Mouse (Mus musculus): ENCODE results near the gene Hnrnpab. TPM values are rescaled to one million over a fixed set of nuclear protein-coding genes. Genes with fewer than 3 reads are reported as not detected.

The Hnrnpab gene
- 273 and 282 TPM in 2 replicates for polyA plus RNA-seq (2015; fragmentation: Nextera tagmentation; extraction: Ambion mirVana)

GRCm38 (mm10) chr11:51606447-51607095 is at the start of gene Hnrnpab:
TSS of gene Hnrnpab (minus strand) at chr11:51606847.
- Histone ChIP-seq H3K4me2 (peak within 1 kb of the TSS; percentile 98), H3K4me3 (peak within 1 kb of the TSS; percentile 96), H3K36me3 (peaks cover 41% of the 10 kb centered on the region), H3K9ac (peak within 1 kb of the TSS; percentile 100), H3K27ac (replicated peaks) (peak within 1 kb of the TSS; percentile 95), H3K27me3 (replicated peaks) (no peaks in the 10 kb centered on the region), H3K9me3 (no peaks in the 10 kb centered on the region), H3K4me1 (peaks cover 46% of the 10 kb centered on the region)
- under 1% methylated on average over 91 of the region's 91 CpGs for WGBS
- peak; percentile 85 for ATAC-seq (ENCODE audit: extremely low read depth, insufficient number of reproducible peaks, low FRiP score, low TSS enrichment)

GRCm38 (mm10) chr11:51654891-51655290 is 48.2 kb upstream of the Hnrnpab start:
- Histone ChIP-seq H3K4me2 (no peak overlapping the region), H3K4me1 (peaks cover 16% of the 10 kb centered on the region), H3K9ac (no peak overlapping the region), H3K4me3 (no peak overlapping the region), H3K27me3 (replicated peaks) (peaks cover 4% of the 10 kb centered on the region), H3K9me3 (no peaks in the 10 kb centered on the region), H3K36me3 (no peaks in the 10 kb centered on the region), H3K27ac (replicated peaks) (no peak overlapping the region)
- ATAC-seq (ENCODE audit: extremely low read depth, insufficient number of reproducible peaks, low FRiP score, low TSS enrichment), result no peak
- WGBS, result 87% methylated on average over 3 of the region's 3 CpGs

GRCm38 (mm10) chr11:51653736-51654135 is 47.1 kb upstream of the Hnrnpab start:
- 77% methylated on average over 6 of the region's 6 CpGs for WGBS
- H3K9me3 ChIP-seq, result no peaks in the 10 kb centered on the region
- no peaks in the 10 kb centered on the region for H3K36me3 ChIP-seq
- no peak overlapping the region for H3K4me2 ChIP-seq
- H3K4me3 ChIP-seq, result no peak overlapping the region
- no peak overlapping the region for H3K27ac ChIP-seq (replicated peaks)
- no peak overlapping the region for H3K9ac ChIP-seq
- no peak for ATAC-seq (ENCODE audit: extremely low read depth, insufficient number of reproducible peaks, low FRiP score, low TSS enrichment)
- H3K27me3 ChIP-seq (replicated peaks), result peaks cover 14% of the 10 kb centered on the region
- peaks cover 22% of the 10 kb centered on the region for H3K4me1 ChIP-seq

GRCm38 (mm10) chr11:51652889-51653418 is 46.3 kb upstream of the Hnrnpab start:
- no peak overlapping the region for H3K9ac ChIP-seq
- no peak overlapping the region for H3K4me2 ChIP-seq
- no peaks in the 10 kb centered on the region for H3K36me3 ChIP-seq
- peaks cover 21% of the 10 kb centered on the region for H3K4me1 ChIP-seq
- H3K27me3 ChIP-seq (replicated peaks), result peaks cover 14% of the 10 kb centered on the region
- 84% methylated on average over 4 of the region's 4 CpGs for WGBS
- H3K9me3 ChIP-seq, result no peaks in the 10 kb centered on the region
- H3K4me3 ChIP-seq, result no peak overlapping the region
- no peak for ATAC-seq (ENCODE audit: extremely low read depth, insufficient number of reproducible peaks, low FRiP score, low TSS enrichment)
- H3K27ac ChIP-seq (replicated peaks), result no peak overlapping the region

GRCm38 (mm10) chr11:51650691-51651515 is 44.3 kb upstream of the Hnrnpab start, which contains the start of the genes N4bp3 and D930048N14Rik:
TSS of gene N4bp3 (minus strand) at chr11:51650842.
TSS of gene D930048N14Rik (plus strand) at chr11:51650954.
- peak within 1 kb of the TSS; percentile 20; the same call in 1 of the 2 replicates for H3K27ac ChIP-seq (replicated peaks)
- H3K4me2 ChIP-seq, result peak within 1 kb of the TSS; percentile 77
- peak within 1 kb of the TSS; percentile 84 for H3K9ac ChIP-seq
- H3K36me3 ChIP-seq, result no peaks in the 10 kb centered on the region
- peaks cover 30% of the 10 kb centered on the region for H3K4me1 ChIP-seq
- WGBS, result 2% methylated on average over 70 of the region's 70 CpGs
- peaks cover 16% of the 10 kb centered on the region for H3K27me3 ChIP-seq (replicated peaks)
- H3K4me3 ChIP-seq, result peak within 1 kb of the TSS; percentile 65
- ATAC-seq (ENCODE audit: extremely low read depth, insufficient number of reproducible peaks, low FRiP score, low TSS enrichment), result peak; percentile 53; the same call in 1 of the 2 replicates
- no peaks in the 10 kb centered on the region for H3K9me3 ChIP-seq

GRCm38 (mm10) chr11:51650261-51650660 is 43.6 kb upstream of the Hnrnpab start:
- under 1% methylated on average over 27 of the region's 30 CpGs for WGBS
- Histone ChIP-seq H3K4me1 (peaks cover 34% of the 10 kb centered on the region), H3K27ac (replicated peaks) (no peak overlapping the region), H3K4me3 (peak overlapping the region; percentile 65), H3K27me3 (replicated peaks) (peaks cover 21% of the 10 kb centered on the region), H3K9me3 (no peaks in the 10 kb centered on the region), H3K9ac (peak overlapping the region; percentile 84), H3K4me2 (peak overlapping the region; percentile 77), H3K36me3 (peaks cover 4% of the 10 kb centered on the region)
- no peak for ATAC-seq (ENCODE audit: extremely low read depth, insufficient number of reproducible peaks, low FRiP score, low TSS enrichment)

- ATAC-seq (ENCODE audit: extremely low read depth, insufficient number of reproducible peaks, low FRiP score, low TSS enrichment), result no peak
- 6% methylated on average over 7 of the region's 7 CpGs for WGBS
- Histone ChIP-seq H3K9me3 (no peaks in the 10 kb centered on the region), H3K4me1 (peaks cover 34% of the 10 kb centered on the region), H3K9ac (peak overlapping the region; percentile 84), H3K4me2 (peak overlapping the region; percentile 77), H3K27ac (replicated peaks) (peak overlapping the region; percentile 20; the same call in 1 of the 2 replicates), H3K4me3 (peak overlapping the region; percentile 65), H3K36me3 (peaks cover 7% of the 10 kb centered on the region), H3K27me3 (replicated peaks) (peaks cover 24% of the 10 kb centered on the region)
These were observed 43.2 kb upstream of the Hnrnpab start for GRCm38 (mm10) chr11:51649889-51650199.

GRCm38 (mm10) chr11:51649111-51649888 is 42.7 kb upstream of the Hnrnpab start:
- Histone ChIP-seq H3K9ac (peak overlapping the region; percentile 84), H3K4me1 (peaks cover 34% of the 10 kb centered on the region), H3K9me3 (no peaks in the 10 kb centered on the region), H3K4me3 (peak overlapping the region; percentile 65), H3K4me2 (peak overlapping the region; percentile 77), H3K27ac (replicated peaks) (peak overlapping the region; percentile 28; the same call in 1 of the 2 replicates), H3K36me3 (peaks cover 13% of the 10 kb centered on the region), H3K27me3 (replicated peaks) (peaks cover 30% of the 10 kb centered on the region)
- ATAC-seq (ENCODE audit: extremely low read depth, insufficient number of reproducible peaks, low FRiP score, low TSS enrichment), result no peak
- WGBS, result 30% methylated on average over 11 of the region's 11 CpGs

GRCm38 (mm10) chr11:51648566-51648965 is 41.9 kb upstream of the Hnrnpab start:
- peak overlapping the region; percentile 65 for H3K4me3 ChIP-seq
- no peak for ATAC-seq (ENCODE audit: extremely low read depth, insufficient number of reproducible peaks, low FRiP score, low TSS enrichment)
- H3K27ac ChIP-seq (replicated peaks), result peak overlapping the region; percentile 12
- H3K4me2 ChIP-seq, result peak overlapping the region; percentile 77
- WGBS, result 30% methylated on average over 3 of the region's 3 CpGs
- peak overlapping the region; percentile 84 for H3K9ac ChIP-seq
- peaks cover 32% of the 10 kb centered on the region for H3K27me3 ChIP-seq (replicated peaks)
- no peaks in the 10 kb centered on the region for H3K9me3 ChIP-seq
- peaks cover 20% of the 10 kb centered on the region for H3K36me3 ChIP-seq
- peaks cover 38% of the 10 kb centered on the region for H3K4me1 ChIP-seq

GRCm38 (mm10) chr11:51646751-51647667 is 40.4 kb upstream of the Hnrnpab start:
- WGBS, result 60% methylated on average over 15 of the region's 15 CpGs
- H3K4me1 ChIP-seq, result peaks cover 46% of the 10 kb centered on the region
- H3K36me3 ChIP-seq, result peaks cover 31% of the 10 kb centered on the region
- peak overlapping the region; percentile 67 for H3K27ac ChIP-seq (replicated peaks)
- peak overlapping the region; percentile 77 for H3K4me2 ChIP-seq
- no peaks in the 10 kb centered on the region for H3K9me3 ChIP-seq
- peaks cover 32% of the 10 kb centered on the region for H3K27me3 ChIP-seq (replicated peaks)
- H3K4me3 ChIP-seq, result no peak overlapping the region
- ATAC-seq (ENCODE audit: extremely low read depth, insufficient number of reproducible peaks, low FRiP score, low TSS enrichment), result no peak
- H3K9ac ChIP-seq, result peak overlapping the region; percentile 39; the same call in 1 of the 2 replicates
